Mouse (Mus musculus): ENCODE measurements at regions not wholly inside any gene's neighbourhood (a gene's known extent, or its start where the extent isn't known, plus 50 kb on each side); places are given as distances from the start of the nearest gene placed in this dataset.

DNA sequence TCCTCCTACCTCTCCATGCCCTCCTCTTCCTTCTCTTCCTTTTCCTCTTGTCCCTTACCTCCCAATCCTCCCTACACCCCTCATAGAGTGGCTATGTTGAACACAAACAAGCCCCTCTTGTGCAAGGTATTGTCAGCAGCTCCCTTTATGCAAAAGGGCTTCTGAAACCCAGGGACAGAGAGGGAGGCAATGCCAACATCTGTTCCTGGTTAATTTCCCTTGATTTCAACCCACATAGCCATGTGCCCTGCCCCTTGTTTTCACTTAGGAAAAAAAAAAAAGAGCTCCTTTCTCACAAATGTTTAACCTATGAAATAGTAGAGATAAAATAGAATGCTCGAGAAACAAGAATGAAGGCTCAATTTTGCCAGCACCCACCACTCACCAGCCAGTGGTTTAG lies 333.5 kb downstream of the Bckdhb start:
- TF ChIP-seq CTCF (IDR thresholded peaks at IDR 0.05; ENCODE audit: borderline replicate concordance, extremely low read depth, insufficient read depth, insufficient read length) (no peak), POLR2A (IDR thresholded peaks at IDR 0.05; ENCODE audit: borderline replicate concordance, extremely low read depth, insufficient read depth, insufficient read length, poor library complexity, severe bottlenecking) (no peak)
